Comparison of ENCODE assay signal across 8 mouse cellular contexts in the genomic region with DNA sequence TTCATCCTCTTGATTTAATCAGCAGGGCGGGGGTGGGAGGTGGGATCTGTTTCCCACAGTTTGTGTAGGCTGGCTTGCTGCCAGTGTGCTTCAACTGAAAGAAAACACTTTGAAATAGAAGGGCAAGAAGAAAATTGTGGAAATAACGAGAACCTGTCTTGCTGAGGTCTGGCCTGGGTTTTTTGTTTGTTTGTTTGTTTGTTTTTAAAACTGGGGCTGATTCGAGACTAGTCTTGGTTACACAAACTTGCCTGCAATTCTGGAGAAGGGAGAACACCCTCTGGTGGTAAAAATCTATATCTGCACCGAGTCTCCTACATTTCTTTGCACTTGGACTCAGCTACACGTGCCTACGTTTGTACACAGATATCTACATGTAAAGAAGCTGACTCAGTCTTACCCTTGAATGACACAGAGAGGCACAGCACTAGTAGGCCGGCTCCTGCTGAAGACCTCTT. TPM values are rescaled to one million over a fixed set of nuclear protein-coding genes. Genes with fewer than 3 reads are reported as not detected.
A peak's percentile ranks its signal among the peaks of the same experiment; 100 is the strongest.
DNase-seq lines count a peak whose midpoint lies in the region; ATAC-seq lines count a peak whose summit lies in the region.

No protein-coding gene starts in this region.

- DNase-seq in gastrocnemius, adult 18-20 months (ENCODE audit: low spot score), result peak; percentile 58
- DNase-seq in gastrocnemius, postnatal 14 days, result no peak
- DNase-seq in MN1 (ENCODE audit: low spot score), result peak; percentile 65
- peak; percentile 42 for DNase-seq in embryo, embryonic 11 days
- DNase-seq in layer of hippocampus, postnatal 10 days (ENCODE audit: low spot score in 2 of 2), result peak; percentile 47 to 55
- peak; percentile 40 for DNase-seq in telencephalon, adult 2 months (ENCODE audit: low read depth, low spot score)

- intact Hi-C loops in gastrocnemius, postnatal 14 days (cut with DNase I; ENCODE audit: low total_unique reads), result loop anchor here (10.0 kb wide), 1 partner anchor 90 kb away; a partner anchor contains a TSS

- peak; percentile 69 to 81 for ATAC-seq in hematopoietic stem cell, adult 5-6 weeks (replicated peaks in 1 of 2; ENCODE audit: insufficient read depth in 1 of 2, low FRiP score in 2 of 2, low TSS enrichment in 1 of 2, low read depth in 1 of 2, poor library complexity in 2 of 2, severe bottlenecking in 2 of 2)
- peak; percentile 98 for ATAC-seq in megakaryocyte progenitor cell, adult 5-6 weeks (replicated peaks; ENCODE audit: poor library complexity)

RNA-seq across cellular contexts. Expression of a gene that starts 35.2 kb away (rescaled TPM):
- total RNA-seq in gastrocnemius, adult 18-20 months (2021), result 10 to 100 TPM; 11.9 to 13.4 TPM
- total RNA-seq in gastrocnemius, postnatal 14 days (2021), result 10 to 100 TPM; 13.9 TPM
- total RNA-seq in hematopoietic stem cell, adult 5-6 weeks (2017), result 67.7 and 74.9 TPM in 2 replicates
- 10 to 100 TPM; 34.0 to 35.7 TPM for total RNA-seq in layer of hippocampus, postnatal 10 days (2021)
- 39.9 and 42.8 TPM in 2 replicates for total RNA-seq in megakaryocyte progenitor cell, adult 5-6 weeks (2015)
- 65.7 and 71.0 TPM in 2 replicates for total RNA-seq in megakaryocyte progenitor cell, adult 5-6 weeks (2017)

RNA-seq across cellular contexts. Expression of a gene that starts 50.5 kb away (rescaled TPM):
- total RNA-seq in gastrocnemius, adult 18-20 months (2021), result 100 to 1,000 TPM; 397 to 420 TPM
- 100 to 1,000 TPM; 474 to 606 TPM for total RNA-seq in gastrocnemius, postnatal 14 days (2021)
- 95.2 and 141 TPM in 2 replicates for total RNA-seq in hematopoietic stem cell, adult 5-6 weeks (2017)
- total RNA-seq in layer of hippocampus, postnatal 10 days (2021), result 100 to 1,000 TPM; 136 to 151 TPM
- 73.1 and 73.6 TPM in 2 replicates for total RNA-seq in megakaryocyte progenitor cell, adult 5-6 weeks (2015)
- 104 and 117 TPM in 2 replicates for total RNA-seq in megakaryocyte progenitor cell, adult 5-6 weeks (2017)
